Mouse (Mus musculus) ES-Bruce4 (cell line): ENCODE results near the gene Csnk2b. TPM values are rescaled to one million over a fixed set of nuclear protein-coding genes. Genes with fewer than 3 reads are reported as not detected.

Experiments used
- H3K27ac ChIP-seq: 2 replicates; pipeline ENCODE4 v1.5.1; 2012; ENCODE audit warnings: low read length, inconsistent platforms; ENCODE audit not compliant: insufficient read depth
- H3K27me3 ChIP-seq: 2 replicates; pipeline ENCODE4 v1.6.1; 2012; ENCODE audit warnings: mild to moderate bottlenecking, low read length, inconsistent platforms; ENCODE audit not compliant: control insufficient read depth, poor library complexity, insufficient read depth, severe bottlenecking
- H3K36me3 ChIP-seq: 2 replicates; pipeline ENCODE4 v1.6.1; 2012; ENCODE audit warnings: inconsistent platforms, mild to moderate bottlenecking, low read length, moderate library complexity; ENCODE audit not compliant: control insufficient read depth, poor library complexity, insufficient read depth, severe bottlenecking
- H3K4me1 ChIP-seq: one replicate; pipeline ENCODE4 v1.8.1; 2011; ENCODE audit warnings: low read length; ENCODE audit not compliant: control insufficient read depth, insufficient read depth
- H3K4me3 ChIP-seq: 2 replicates; pipeline ENCODE4 v1.5.1; 2011; ENCODE audit warnings: low read depth, mild to moderate bottlenecking, low read length
- H3K9ac ChIP-seq: 2 replicates; pipeline ENCODE4 v1.6.1; 2012; ENCODE audit warnings: low read depth, mild to moderate bottlenecking, inconsistent platforms; ENCODE audit not compliant: poor library complexity, severe bottlenecking
- H3K9me3 ChIP-seq: replicated peaks from 2 replicates; pipeline ENCODE4 v1.6.1; 2012; ENCODE audit warnings: mild to moderate bottlenecking, low read length, inconsistent platforms; ENCODE audit not compliant: control insufficient read depth, poor library complexity, insufficient read depth, severe bottlenecking
- CTCF ChIP-seq: IDR thresholded peaks from one replicate; pipeline ENCODE4 v1.8.1; 2011; ENCODE audit warnings: low read depth, low read length
- EP300 ChIP-seq: IDR thresholded peaks from 2 replicates; pipeline ENCODE4 v1.6.1; 2011; ENCODE audit warnings: low read depth, low read length; ENCODE audit not compliant: insufficient read depth
- POLR2A ChIP-seq: IDR thresholded peaks from one replicate; pipeline ENCODE4 v1.8.1; 2011; ENCODE audit warnings: low read length; ENCODE audit not compliant: insufficient read depth
- polyA plus RNA-seq: library from polyadenylated mRNA; stranded (reverse); fragments of >200 nt; gene quantifications from 2 replicates; pipeline ENCODE4 v1.2.4, GENCODE M21; 2011; ENCODE audit warnings: low read depth; ENCODE audit not compliant: missing spikeins, insufficient read depth, insufficient read length

Csnk2b gene
- polyA plus RNA-seq, 1 experiment: 146 TPM

GRCm38 (mm10) chr17:35082841-35083576 lies 38.8 kb downstream of the Csnk2b start:
- Histone ChIP-seq H3K9ac (no peak overlapping the region), H3K27me3 (no peaks in the 10 kb centered on the region), H3K4me3 (no peak overlapping the region), H3K36me3 (no peaks in the 10 kb centered on the region), H3K4me1 (no peaks in the 10 kb centered on the region), H3K9me3 (no peaks in the 10 kb centered on the region), H3K27ac (no peak overlapping the region)
- TF ChIP-seq POLR2A (no peak), CTCF (no peak), EP300 (no peak)

- H3K9ac ChIP-seq: no peak overlapping the region
- H3K27ac ChIP-seq: no peak overlapping the region
- H3K27me3 ChIP-seq: no peaks in the 10 kb centered on the region
- H3K9me3 ChIP-seq: no peaks in the 10 kb centered on the region
- H3K4me1 ChIP-seq: peaks cover 2% of the 10 kb centered on the region
- TF ChIP-seq POLR2A (no peak), EP300 (no peak), CTCF (no peak)
- H3K4me3 ChIP-seq: no peak overlapping the region
- H3K36me3 ChIP-seq: no peaks in the 10 kb centered on the region
These were observed 41.1 kb downstream of the Csnk2b start for GRCm38 (mm10) chr17:35080710-35081109.

DNA sequence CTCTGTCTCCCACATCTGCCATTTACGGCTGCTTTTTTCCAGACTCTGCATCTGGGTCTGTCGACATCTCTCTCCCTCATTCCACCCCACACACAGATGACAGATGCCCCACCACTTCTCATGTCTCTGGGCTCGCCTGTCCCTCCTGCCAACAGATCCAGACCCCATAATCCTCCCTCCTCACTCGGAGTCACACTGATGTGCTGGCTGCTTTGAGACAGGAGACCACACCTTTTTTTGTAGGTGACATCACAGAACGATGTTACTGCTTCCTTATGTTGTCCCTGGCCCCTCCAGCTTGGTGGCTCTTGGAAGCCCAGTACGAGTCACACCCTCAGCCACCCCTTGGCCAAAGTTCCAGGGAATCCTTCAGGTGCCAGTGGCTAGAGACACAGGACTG lies 41.6 kb downstream of the Csnk2b start:
- no peak overlapping the region for H3K4me3 ChIP-seq

DNA sequence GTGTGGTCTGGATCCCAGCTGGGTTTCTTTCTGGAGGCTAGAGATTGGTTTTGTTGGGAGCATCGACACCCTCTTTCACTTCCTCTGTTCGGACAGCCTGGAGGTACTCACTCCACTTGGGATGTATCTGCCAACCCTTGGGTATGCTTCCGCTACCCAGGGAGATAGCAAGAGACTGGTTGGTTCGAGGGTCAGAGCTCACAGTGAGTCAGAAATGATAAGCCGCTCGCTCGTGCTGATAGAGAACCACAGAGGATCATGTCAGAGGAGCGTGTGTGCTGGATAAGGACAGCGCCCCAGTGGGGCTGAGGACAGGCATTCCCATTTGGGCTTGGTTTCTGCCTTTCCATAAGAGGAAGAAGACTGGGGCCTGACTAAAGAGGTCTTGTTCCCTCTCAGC lies 42.1 kb downstream of the Csnk2b start:
- no peak overlapping the region for H3K4me3 ChIP-seq
- H3K4me1 ChIP-seq: peaks cover 2% of the 10 kb centered on the region
- H3K9me3 ChIP-seq: no peaks in the 10 kb centered on the region
- H3K27ac ChIP-seq: no peak overlapping the region
- H3K9ac ChIP-seq: no peak overlapping the region
- no peak for TF ChIP-seq POLR2A
- TF ChIP-seq EP300: no peak
- TF ChIP-seq CTCF: no peak
- no peaks in the 10 kb centered on the region for H3K36me3 ChIP-seq
- H3K27me3 ChIP-seq: no peaks in the 10 kb centered on the region

More for the DNA sequence above, 41.6 kb downstream of the Csnk2b start:
- Histone ChIP-seq H3K27me3 (no peaks in the 10 kb centered on the region), H3K4me1 (peaks cover 2% of the 10 kb centered on the region), H3K27ac (no peak overlapping the region), H3K9ac (no peak overlapping the region), H3K9me3 (no peaks in the 10 kb centered on the region), H3K36me3 (no peaks in the 10 kb centered on the region)
- TF ChIP-seq CTCF (no peak), EP300 (no peak), POLR2A (no peak)

DNA sequence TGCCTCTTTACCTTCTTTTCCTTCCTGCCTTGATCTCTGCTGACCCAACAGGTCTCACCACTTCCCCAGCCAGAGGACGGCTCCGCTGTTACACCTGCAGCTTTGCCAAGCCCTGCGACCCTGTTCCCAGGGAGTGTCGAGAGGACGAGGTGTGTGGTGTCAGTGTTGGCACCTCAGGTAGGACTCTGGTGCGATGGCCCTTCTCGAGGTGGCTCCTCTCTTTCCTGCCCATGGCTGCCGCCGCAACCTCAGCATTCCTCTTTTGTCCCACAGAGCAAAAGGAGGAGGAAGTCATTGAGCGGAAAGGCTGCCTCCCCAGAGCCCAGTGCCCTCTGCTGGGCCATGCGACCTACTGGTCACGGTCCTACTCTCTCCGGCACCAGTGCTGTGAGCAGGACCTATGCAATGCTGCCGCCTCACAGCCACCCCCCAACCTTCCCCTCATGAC lies 44.0 kb downstream of the Csnk2b start, which contains the start of gene Ly6g6d:
Gene Ly6g6d (minus strand): TSS at position 280 of the 448 bp plus-strand sequence.
- Histone ChIP-seq H3K27ac (peak within 1 kb of the TSS; percentile 85), H3K9me3 (no peaks in the 10 kb centered on the region), H3K4me1 (peaks cover 2% of the 10 kb centered on the region), H3K4me3 (peak within 1 kb of the TSS; percentile 57), H3K36me3 (no peaks in the 10 kb centered on the region), H3K27me3 (no peaks in the 10 kb centered on the region), H3K9ac (peak within 1 kb of the TSS; percentile 58)
- no peak for TF ChIP-seq EP300
- TF ChIP-seq CTCF: peak; percentile 34

- Histone ChIP-seq H3K27me3 (no peaks in the 10 kb centered on the region), H3K36me3 (no peaks in the 10 kb centered on the region), H3K27ac (peak overlapping the region; percentile 64), H3K4me3 (peak overlapping the region; percentile 41), H3K4me1 (peaks cover 2% of the 10 kb centered on the region), H3K9me3 (no peaks in the 10 kb centered on the region), H3K9ac (peak overlapping the region; percentile 58)
- TF ChIP-seq EP300: no peak
- TF ChIP-seq CTCF: no peak
- no peak for TF ChIP-seq POLR2A
These were observed 44.6 kb downstream of the Csnk2b start for GRCm38 (mm10) chr17:35077285-35077684.
